Mouse (Mus musculus) spleen, adult 2 months (tissue): Measurements from ENCODE around the gene Cfap69.

Experiments used
- CTCF ChIP-seq: fragments of 200-500 bp; IDR thresholded peaks from 2 replicates; pipeline ENCODE4 v1.5.1; 2011; ENCODE audit warnings: mild to moderate bottlenecking, inconsistent platforms; ENCODE audit not compliant: insufficient read depth, insufficient read length, insufficient replicate concordance; ENCODE audit errors: extremely low read depth
- POLR2A ChIP-seq: fragments of 200-500 bp; IDR thresholded peaks from 2 replicates; pipeline ENCODE4 v1.6.1; 2011; ENCODE audit warnings: low read depth, low read length, inconsistent platforms

- TF ChIP-seq CTCF (no peak), POLR2A (peak; percentile 15)
Observed at GRCm38 (mm10) chr5:5559079-5559740, 104.8 kb downstream of the Cfap69 start, which contains the start of gene Gtpbp10.
